Mouse (Mus musculus) midbrain, postnatal 0 days (tissue): ENCODE results near the gene Prame. TPM values are rescaled to one million over a fixed set of nuclear protein-coding genes. Genes with fewer than 3 reads are reported as not detected.
"Not testable (repeated sequence)": the region's sequence is repeated elsewhere in the genome, so short reads cannot be mapped to it uniquely, and the experiment has no call there.

Experiments used
- ATAC-seq: fragments of 200-750 bp; cut with Nextera tagmentation; 2 replicates; pipeline ENCODE4 v1.8.0; 2017; ENCODE audit warnings: moderate number of reproducible peaks, mild to moderate bottlenecking, moderate TSS enrichment, moderate library complexity; ENCODE audit not compliant: low FRiP score
- DNase-seq: peaks from one replicate; pipeline ENCODE4 v3.0.0-alpha.2; 2015; ENCODE audit warnings: low spot score
- H3K27ac ChIP-seq: fragments of 300-500 bp; sonication (generic); 2 replicates; pipeline ENCODE4 v1.5.1; 2014; ENCODE audit warnings: low read depth, mild to moderate bottlenecking, low read length, mixed read lengths
- H3K27me3 ChIP-seq: fragments of 300-500 bp; sonication (generic); 2 replicates; pipeline ENCODE4 v1.6.1; 2014; ENCODE audit warnings: low read length, control low read depth, mixed read lengths; ENCODE audit not compliant: insufficient read depth
- H3K36me3 ChIP-seq: fragments of 300-500 bp; sonication (generic); 2 replicates; pipeline ENCODE4 v1.6.1; 2014; ENCODE audit warnings: low read length, control low read depth, mixed read lengths; ENCODE audit not compliant: insufficient read depth
- H3K4me1 ChIP-seq: fragments of 300-500 bp; sonication (generic); 2 replicates; pipeline ENCODE4 v1.6.1; 2014; ENCODE audit warnings: mild to moderate bottlenecking, control low read depth, antibody characterized with exemption, low read length, mixed read lengths; ENCODE audit not compliant: insufficient read depth
- H3K4me2 ChIP-seq: fragments of 300-500 bp; sonication (generic); 2 replicates; pipeline ENCODE4 v1.6.1; 2014; ENCODE audit warnings: low read depth, mild to moderate bottlenecking, low read length, mixed read lengths; ENCODE audit not compliant: poor library complexity, severe bottlenecking
- H3K4me3 ChIP-seq: fragments of 300-500 bp; sonication (generic); 2 replicates; pipeline ENCODE4 v1.5.1; 2014; ENCODE audit warnings: low read depth, mild to moderate bottlenecking, low read length, moderate library complexity
- H3K9ac ChIP-seq: fragments of 300-500 bp; sonication (generic); replicated peaks from 2 replicates; pipeline ENCODE4 v1.6.1; 2014; ENCODE audit warnings: mild to moderate bottlenecking, low read length, moderate library complexity, mixed read lengths; ENCODE audit not compliant: poor library complexity, severe bottlenecking
- H3K9me3 ChIP-seq: fragments of 300-500 bp; sonication (generic); 2 replicates; pipeline ENCODE4 v1.6.1; 2016; ENCODE audit warnings: low read length, control low read depth
- CTCF ChIP-seq: IDR thresholded peaks from 2 replicates; pipeline ENCODE4 v1.5.1; 2016; ENCODE audit warnings: antibody characterized with exemption, mild to moderate bottlenecking
- WGBS: fragments of 180-500 bp; shearing (Covaris S2); extraction: QIAGEN DNeasy Blood & Tissue Kit; methylation state at CpG from one replicate; pipeline ENCODE4 v1.1.7; 2014; 5-methylcytosine and 5-hydroxymethylcytosine counted together
- polyA plus RNA-seq: library from polyadenylated mRNA; unstranded; fragments of >200 nt; fragmentation: Nextera tagmentation; extraction: Ambion mirVana; gene quantifications from 2 replicates; pipeline ENCODE4 v1.2.1, GENCODE M21; 2015
- total RNA-seq: library from RNA; depleted of rRNA; stranded (reverse); fragments of >200 nt; gene quantifications from 2 replicates; pipeline ENCODE4 v1.2.3, GENCODE M21; 2014; rRNA removed

Prame gene
- total RNA-seq (not detected in 2 replicates), polyA plus RNA-seq (not detected in 2 replicates)

GRCm38 (mm10) chrX:135627605-135628004 lies at the start of gene Prame:
Prame (minus strand) TSS chrX:135627705.
- DNase-seq (no peak), ATAC-seq (no peak)
- WGBS: 90% methylated on average over 11 of the region's 11 CpGs
- Histone ChIP-seq H3K36me3 (no peaks in the 10 kb centered on the region), H3K4me2 (no peak within 1 kb of the TSS), H3K27me3 (no peaks in the 10 kb centered on the region), H3K27ac (no peak within 1 kb of the TSS), H3K4me1 (no peaks in the 10 kb centered on the region), H3K9ac (no peak within 1 kb of the TSS), H3K9me3 (no peaks in the 10 kb centered on the region), H3K4me3 (no peak within 1 kb of the TSS)
- no peak for TF ChIP-seq CTCF

GRCm38 (mm10) chrX:135652173-135652772 lies 24.8 kb upstream of the Prame start:
- Histone ChIP-seq H3K4me3 (no peak overlapping the region), H3K27ac (no peak overlapping the region), H3K9me3 (no peaks in the 10 kb centered on the region), H3K9ac (no peak overlapping the region), H3K36me3 (no peaks in the 10 kb centered on the region), H3K4me2 (no peak overlapping the region), H3K4me1 (no peaks in the 10 kb centered on the region), H3K27me3 (no peaks in the 10 kb centered on the region)
- DNase-seq (peak; percentile 71), ATAC-seq (peak; percentile 58)
- WGBS: 30% methylated on average over 9 of the region's 9 CpGs
- peak; percentile 70 for TF ChIP-seq CTCF

DNA sequence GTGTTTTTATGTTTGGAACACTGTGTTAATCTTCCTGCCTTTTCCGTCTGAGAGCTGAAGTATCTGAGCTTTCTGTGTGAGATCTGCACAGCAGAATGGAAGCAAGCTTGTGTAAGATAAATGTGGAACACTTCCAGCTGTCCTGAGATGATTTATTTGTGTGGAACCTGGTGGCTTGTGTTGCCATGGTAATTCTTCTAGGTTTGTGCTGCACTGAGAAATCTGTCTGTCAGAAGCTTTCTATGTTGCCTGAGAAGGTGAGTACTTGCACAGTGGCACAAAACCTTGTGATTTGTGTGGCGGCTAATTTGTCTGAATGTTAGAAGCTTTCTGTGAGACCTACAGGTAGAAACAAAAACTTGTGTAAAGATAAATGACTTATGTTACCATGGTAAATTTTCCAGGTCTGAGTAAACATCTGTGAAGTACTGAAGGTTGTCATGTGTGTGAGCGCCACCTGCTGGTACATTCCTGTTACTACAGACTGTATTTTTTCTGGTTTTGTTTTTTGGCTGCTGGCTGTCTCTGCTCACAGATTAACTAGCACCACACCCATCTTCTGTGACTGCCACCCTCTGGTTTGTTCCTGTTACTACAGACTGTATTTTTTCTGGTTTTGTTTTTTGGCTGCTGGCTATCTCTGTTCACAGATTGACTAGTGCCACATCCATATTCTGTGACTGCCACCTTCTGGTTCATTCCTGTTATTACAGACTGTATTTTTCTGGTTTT lies 26.0 kb downstream of the Prame start:
- H3K36me3 ChIP-seq, H3K4me3 ChIP-seq, H3K4me2 ChIP-seq, H3K27ac ChIP-seq, H3K9ac ChIP-seq, H3K9me3 ChIP-seq, H3K4me1 ChIP-seq, H3K27me3 ChIP-seq: not testable (repeated sequence)
- WGBS: 48% methylated on average over 3 of the region's 3 CpGs
- DNase-seq (peak; percentile 64), ATAC-seq (peak; percentile 72; the same call in 1 of the 2 replicates)
- peak; percentile 72 for TF ChIP-seq CTCF

DNA sequence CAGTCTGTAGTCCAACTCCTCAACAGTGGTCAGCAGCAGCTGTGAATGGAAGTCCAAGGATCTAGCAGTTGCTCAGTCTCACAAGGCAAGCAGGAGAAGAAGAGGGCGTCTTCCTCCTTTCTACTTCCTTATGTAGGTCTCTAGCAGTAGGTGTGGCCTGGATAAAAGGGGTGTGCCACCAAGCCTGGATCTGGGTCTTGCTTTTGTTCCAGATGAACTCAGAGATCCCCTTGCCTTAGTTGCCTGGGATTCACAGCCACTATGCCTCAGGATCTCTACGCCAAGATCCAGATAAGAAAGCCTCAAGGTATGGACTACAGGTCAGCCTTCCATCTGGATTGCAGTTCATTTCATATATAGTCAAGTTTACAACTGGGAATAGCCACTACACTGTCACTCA lies 28.8 kb downstream of the Prame start, which contains the start of gene Nxf7:
Gene Nxf7, minus strand, starts transcription at position 101 of the 400 bp plus-strand sequence.
- no peak for ATAC-seq
- TF ChIP-seq CTCF: no peak
- H3K4me1 ChIP-seq: no peaks in the 10 kb centered on the region
- no peak within 1 kb of the TSS for H3K4me3 ChIP-seq
- no peaks in the 10 kb centered on the region for H3K27me3 ChIP-seq
- WGBS: 85% methylated on average over 2 of the region's 2 CpGs
- H3K4me2 ChIP-seq: no peak within 1 kb of the TSS
- H3K9me3 ChIP-seq: no peaks in the 10 kb centered on the region
- no peak for DNase-seq
- H3K9ac ChIP-seq: no peak within 1 kb of the TSS
- H3K36me3 ChIP-seq: no peaks in the 10 kb centered on the region
- no peak within 1 kb of the TSS for H3K27ac ChIP-seq

DNA sequence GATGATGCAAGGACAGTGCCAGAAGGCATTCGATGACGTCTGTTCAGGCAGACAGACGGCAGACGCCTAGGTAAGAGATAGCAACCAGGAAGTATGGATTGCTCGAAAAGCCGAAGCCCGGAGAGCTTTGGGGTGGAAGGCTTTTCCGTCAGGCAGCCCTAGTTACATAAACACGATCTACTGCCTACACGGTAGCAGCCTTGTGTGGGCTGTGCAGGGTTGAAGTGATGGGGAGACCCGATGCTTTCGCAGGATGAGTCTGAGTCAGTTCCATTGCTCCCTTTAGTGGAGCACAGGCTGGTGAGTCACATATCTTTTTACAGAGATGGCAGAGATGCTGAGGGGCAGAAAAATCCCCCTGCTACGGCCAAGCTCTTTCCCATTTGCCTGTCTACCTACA lies 29.4 kb downstream of the Prame start:
- H3K9ac ChIP-seq: no peak overlapping the region
- DNase-seq (no peak), ATAC-seq (no peak)
- no peaks in the 10 kb centered on the region for H3K36me3 ChIP-seq
- H3K27ac ChIP-seq: no peak overlapping the region
- H3K4me2 ChIP-seq: no peak overlapping the region
- H3K9me3 ChIP-seq: no peaks in the 10 kb centered on the region
- H3K27me3 ChIP-seq: no peaks in the 10 kb centered on the region
- TF ChIP-seq CTCF: no peak
- H3K4me1 ChIP-seq: no peaks in the 10 kb centered on the region
- 88% methylated on average over 13 of the region's 13 CpGs for WGBS
- no peak overlapping the region for H3K4me3 ChIP-seq

DNA sequence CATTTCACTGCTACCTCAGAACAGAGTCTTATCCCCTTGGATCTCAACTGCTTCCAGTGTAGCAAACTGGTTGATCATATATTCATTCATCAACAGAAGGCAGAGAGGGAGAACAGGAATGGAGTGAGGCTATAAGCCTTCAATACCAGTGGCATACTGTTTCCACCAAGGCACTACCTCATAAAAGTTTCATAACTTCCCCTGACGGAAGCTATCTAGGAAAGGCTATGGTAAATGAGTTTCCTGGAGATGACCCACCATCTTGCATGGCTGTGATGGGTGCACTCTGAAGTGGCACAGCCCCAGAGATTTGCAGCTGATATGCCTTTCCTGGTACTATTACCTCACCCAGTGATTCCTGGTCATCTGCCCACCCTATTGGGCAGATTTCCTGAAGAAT lies 51.1 kb downstream of the Prame start:
- DNase-seq: no peak
- Histone ChIP-seq H3K4me1 (no peaks in the 10 kb centered on the region), H3K27me3 (no peaks in the 10 kb centered on the region), H3K9me3 (no peaks in the 10 kb centered on the region), H3K27ac (no peak overlapping the region), H3K36me3 (no peaks in the 10 kb centered on the region), H3K4me2 (no peak overlapping the region), H3K4me3 (no peak overlapping the region), H3K9ac (no peak overlapping the region)
- 76% methylated on average over 1 of the region's 1 CpGs for WGBS
- no peak for ATAC-seq
- no peak for TF ChIP-seq CTCF

GRCm38 (mm10) chrX:135574958-135575628 lies 52.4 kb downstream of the Prame start:
- H3K4me2 ChIP-seq, H3K4me1 ChIP-seq, H3K9me3 ChIP-seq, ATAC-seq, H3K9ac ChIP-seq, H3K27ac ChIP-seq, H3K27me3 ChIP-seq, H3K36me3 ChIP-seq, H3K4me3 ChIP-seq, DNase-seq: not testable (repeated sequence)
- 73% methylated on average over 9 of the region's 9 CpGs for WGBS

- H3K27ac ChIP-seq, H3K27me3 ChIP-seq, ATAC-seq, H3K4me1 ChIP-seq, H3K4me3 ChIP-seq, H3K9me3 ChIP-seq, H3K36me3 ChIP-seq, DNase-seq, H3K4me2 ChIP-seq, H3K9ac ChIP-seq: not testable (repeated sequence)
- 30% methylated on average over 8 of the region's 8 CpGs for WGBS
Observed at GRCm38 (mm10) chrX:135574261-135574957, 53.1 kb downstream of the Prame start.
